Mouse (Mus musculus) MEL-GATA-1-ER (cell line): ENCODE results near the gene Jak1.
"Not testable (repeated sequence)": the region's sequence is repeated elsewhere in the genome, so short reads cannot be mapped to it uniquely, and the experiment has no call there.

Source experiments
- DNase-seq: peaks from one replicate; pipeline ENCODE4 v3.0.0-alpha.2; 2012; ENCODE audit warnings: low read depth; ENCODE audit errors: extremely low read depth

Jak1 gene

GRCm38 (mm10) chr4:101276456-101277070 lies 11.5 kb upstream of the Jak1 start:
- no peak for DNase-seq

DNA sequence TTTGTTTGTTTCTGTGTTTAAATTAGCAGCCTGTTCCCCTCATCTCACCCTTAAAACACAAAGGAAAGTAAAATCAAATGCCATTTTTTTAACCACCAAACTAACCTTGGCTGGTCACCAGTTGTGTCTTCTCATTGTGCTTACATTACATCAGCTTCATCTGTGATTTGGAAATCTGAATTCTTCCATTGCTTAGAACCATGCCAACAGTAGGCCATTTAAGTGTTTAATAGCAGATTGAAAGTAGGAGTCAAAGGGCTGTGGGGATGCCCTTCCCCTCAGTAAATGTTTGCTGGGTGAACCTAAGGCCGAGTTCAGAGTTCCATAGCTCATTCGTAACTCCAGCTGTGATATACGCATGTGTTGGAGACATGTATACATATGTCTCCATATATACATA lies 10.8 kb upstream of the Jak1 start:
- no peak for DNase-seq

DNA sequence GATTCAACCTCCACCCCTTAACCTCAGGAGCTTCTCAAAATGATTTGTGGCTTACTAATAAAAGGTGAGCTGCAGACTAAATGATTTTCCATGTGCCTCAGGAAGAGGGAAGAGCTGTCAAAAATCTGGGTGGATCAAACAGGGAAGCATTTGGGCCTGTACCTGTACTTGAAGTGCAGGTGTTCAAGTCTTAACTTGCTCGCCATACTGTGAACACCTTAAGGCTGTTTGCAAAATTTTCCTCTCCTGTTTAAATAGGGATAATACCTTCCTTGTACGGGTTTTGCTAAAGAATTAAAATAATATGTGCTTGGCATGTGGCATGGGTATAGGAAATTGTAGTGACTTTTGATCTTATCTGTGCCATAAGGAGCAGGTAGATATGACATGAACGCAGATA lies 5.7 kb upstream of the Jak1 start:
- DNase-seq, result no peak

GRCm38 (mm10) chr4:101268506-101268905 lies 3.4 kb upstream of the Jak1 start:
- not testable (repeated sequence) for DNase-seq

DNA sequence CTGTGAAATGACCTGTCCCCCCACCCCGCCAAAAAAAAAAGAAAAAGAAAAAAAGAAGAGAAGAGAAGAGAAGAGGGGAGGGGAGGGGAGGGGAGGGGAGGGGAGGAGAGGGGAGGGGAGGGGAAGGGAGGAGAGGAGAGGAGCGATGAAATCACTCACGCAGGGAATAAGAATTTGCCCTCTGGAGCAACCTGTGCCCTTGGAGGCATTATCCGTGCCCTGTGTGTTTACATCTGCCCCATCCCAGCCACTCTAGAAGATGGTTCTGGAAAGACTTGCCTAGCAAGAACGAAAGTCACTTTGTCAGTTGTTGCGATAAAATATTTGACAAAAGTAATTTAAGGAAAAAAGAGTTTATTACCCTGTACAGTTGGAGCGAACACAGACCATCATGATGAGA lies 441 bp upstream of the Jak1 start:
- no peak for DNase-seq

- DNase-seq, result no peak
These were observed 928 bp downstream of the Jak1 start for GRCm38 (mm10) chr4:101263968-101264740.

GRCm38 (mm10) chr4:101261596-101261995 lies 3.5 kb downstream of the Jak1 start:
- no peak for DNase-seq

- no peak for DNase-seq
These were observed 4.3 kb downstream of the Jak1 start for GRCm38 (mm10) chr4:101260744-101261291.

DNA sequence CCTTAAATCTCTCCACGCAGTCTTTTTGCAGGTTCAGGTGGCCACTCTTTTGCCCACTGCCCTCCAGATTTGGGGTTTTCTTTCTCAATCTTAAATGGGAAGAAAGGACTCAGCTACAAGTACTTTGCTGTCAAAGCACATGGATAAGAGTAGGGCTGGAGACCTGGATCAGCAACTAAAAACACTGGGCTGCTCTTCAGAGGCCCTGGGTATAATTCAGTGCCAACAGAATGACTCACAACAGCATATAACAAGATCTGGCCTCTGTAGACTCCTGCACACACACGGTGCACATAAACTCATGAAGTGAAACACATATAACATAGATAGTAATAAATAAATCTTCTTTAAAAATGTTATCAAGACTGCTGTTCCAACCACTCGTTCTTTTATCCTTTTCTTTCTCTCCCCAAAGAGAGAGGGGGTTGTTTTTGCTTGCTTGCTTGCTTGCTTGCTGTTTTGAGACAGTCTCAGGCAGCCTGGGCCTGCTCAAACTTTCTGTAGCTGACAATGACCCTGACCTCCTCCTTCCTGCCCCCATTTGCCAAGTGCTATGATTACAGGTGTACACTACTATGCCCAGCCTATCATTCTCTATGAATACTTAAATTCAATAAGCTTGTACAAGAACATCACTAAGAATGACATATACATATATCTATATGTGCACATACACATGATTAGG lies 8.4 kb downstream of the Jak1 start:
- no peak for DNase-seq

GRCm38 (mm10) chr4:101254606-101255349 lies 10.3 kb downstream of the Jak1 start:
- DNase-seq, result no peak

GRCm38 (mm10) chr4:101254015-101254414 lies 11.1 kb downstream of the Jak1 start:
- no peak for DNase-seq

GRCm38 (mm10) chr4:101252781-101253622 lies 12.1 kb downstream of the Jak1 start:
- no peak for DNase-seq

- DNase-seq, result no peak
These were observed 13.1 kb downstream of the Jak1 start for GRCm38 (mm10) chr4:101252016-101252415.

- DNase-seq, result no peak
These were observed 14.9 kb downstream of the Jak1 start for GRCm38 (mm10) chr4:101249977-101250743.

DNA sequence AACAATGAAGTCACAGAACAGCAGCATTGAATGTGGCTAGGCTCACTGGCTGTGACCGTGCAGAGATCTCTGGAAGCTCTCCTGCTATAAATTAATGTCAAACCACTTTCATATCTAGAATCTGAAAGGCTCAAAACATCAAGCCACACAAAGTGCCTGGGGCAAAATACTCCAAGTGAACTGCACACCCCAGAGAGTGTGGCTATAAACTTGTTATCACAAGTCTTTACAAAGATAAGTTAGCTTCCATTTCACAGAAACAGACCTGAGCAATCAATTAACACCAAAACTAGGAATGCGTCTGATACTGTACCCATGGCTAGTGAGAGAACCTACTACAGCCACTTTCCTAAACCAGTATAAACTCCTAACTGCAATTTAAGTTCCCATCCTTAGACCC lies 17.7 kb downstream of the Jak1 start:
- DNase-seq, result no peak

GRCm38 (mm10) chr4:101246569-101246968 lies 18.5 kb downstream of the Jak1 start:
- no peak for DNase-seq

DNA sequence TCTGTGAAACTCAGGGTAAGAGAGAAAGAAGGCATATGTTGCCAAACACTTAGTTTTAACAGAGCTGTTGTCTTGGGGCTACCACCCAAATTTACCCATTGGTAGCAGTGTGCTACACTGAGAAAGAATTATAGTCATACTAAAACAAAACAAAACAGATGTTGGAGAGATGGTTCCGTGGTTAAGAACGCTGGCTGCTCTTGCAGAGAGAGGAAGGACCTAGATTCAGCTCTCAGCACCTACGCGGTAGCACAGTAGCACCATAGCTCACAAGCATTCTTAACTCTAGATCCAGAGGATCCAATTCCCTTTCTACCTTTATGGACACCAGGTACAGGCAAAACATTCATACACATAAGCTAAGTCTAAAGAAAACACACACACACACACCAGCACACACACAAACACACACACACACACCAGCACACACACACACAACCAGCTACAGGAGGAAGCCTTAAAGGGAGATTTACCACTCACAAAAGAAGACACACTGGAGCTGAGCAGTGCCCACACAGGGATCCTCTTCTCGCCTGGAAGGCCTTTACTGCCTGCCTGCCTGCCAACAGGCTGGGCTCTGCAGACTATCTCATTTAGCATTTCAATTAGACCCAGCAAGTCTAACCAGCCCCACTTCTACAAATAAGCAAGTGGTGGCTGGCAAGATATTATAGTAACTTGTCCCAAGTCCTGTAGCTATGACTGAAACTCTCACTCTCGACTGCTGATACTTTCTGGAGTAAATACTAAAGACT lies 20.6 kb downstream of the Jak1 start:
- DNase-seq, result no peak

GRCm38 (mm10) chr4:101240875-101241173 lies 24.3 kb downstream of the Jak1 start:
- DNase-seq, result no peak

GRCm38 (mm10) chr4:101240163-101240874 lies 24.8 kb downstream of the Jak1 start:
- no peak for DNase-seq
